Mouse (Mus musculus) liver, embryonic 11.5 days (tissue): ENCODE results near the gene Samd9l. TPM values are rescaled to one million over a fixed set of nuclear protein-coding genes. Genes with fewer than 3 reads are reported as not detected.

Experiments used
- polyA plus RNA-seq: library from polyadenylated mRNA; unstranded; fragments of >200 nt; fragmentation: Nextera tagmentation; extraction: Ambion mirVana; gene quantifications from 2 replicates; pipeline ENCODE4 v1.2.1, GENCODE M21; 2014

Samd9l gene
- polyA plus RNA-seq, 1 experiment from 2014 or later = 2.0 TPM

Other genes starting within 250 kb of the Samd9l start
- 0.07 and 0.22 TPM in 2 replicates for gene Hepacam2, start 98.7 kb upstream of the Samd9l start, polyA plus RNA-seq
- gene Vps50, start 98.8 kb upstream of the Samd9l start, polyA plus RNA-seq = 27.0 and 29.8 TPM in 2 replicates